Mouse (Mus musculus) fibroblast of lung, adult 2 months (primary cell): ENCODE results near the gene Usp12.
A peak's percentile ranks its signal among the peaks of the same experiment; 100 is the strongest.
"Not testable (repeated sequence)": the region's sequence is repeated elsewhere in the genome, so short reads cannot be mapped to it uniquely, and the experiment has no call there.

Experiments
- DNase-seq: peaks from one replicate; pipeline ENCODE4 v3.0.0-alpha.2; 2011; ENCODE audit warnings: low read depth

Gene Usp12

DNA sequence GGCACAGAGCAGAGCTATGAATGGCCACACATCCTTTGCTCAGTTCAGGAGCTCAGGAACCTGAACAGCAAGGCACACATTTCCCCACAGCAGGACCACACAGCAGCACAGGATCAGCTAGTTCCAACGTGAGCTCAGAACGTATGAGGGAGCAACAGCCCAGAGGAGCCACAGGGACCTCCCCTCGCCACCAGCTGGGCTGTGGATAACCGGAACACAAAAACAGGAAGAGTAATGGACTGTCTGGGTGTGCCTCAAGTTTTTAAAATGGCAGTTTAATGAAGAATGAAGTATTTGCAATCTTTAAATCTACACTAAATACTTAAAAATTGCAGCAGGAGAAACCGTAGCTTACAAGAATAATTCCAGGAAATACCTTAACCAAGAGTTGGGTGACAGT, 44.9 kb downstream of the Usp12 start:
- DNase-seq, result no peak

DNA sequence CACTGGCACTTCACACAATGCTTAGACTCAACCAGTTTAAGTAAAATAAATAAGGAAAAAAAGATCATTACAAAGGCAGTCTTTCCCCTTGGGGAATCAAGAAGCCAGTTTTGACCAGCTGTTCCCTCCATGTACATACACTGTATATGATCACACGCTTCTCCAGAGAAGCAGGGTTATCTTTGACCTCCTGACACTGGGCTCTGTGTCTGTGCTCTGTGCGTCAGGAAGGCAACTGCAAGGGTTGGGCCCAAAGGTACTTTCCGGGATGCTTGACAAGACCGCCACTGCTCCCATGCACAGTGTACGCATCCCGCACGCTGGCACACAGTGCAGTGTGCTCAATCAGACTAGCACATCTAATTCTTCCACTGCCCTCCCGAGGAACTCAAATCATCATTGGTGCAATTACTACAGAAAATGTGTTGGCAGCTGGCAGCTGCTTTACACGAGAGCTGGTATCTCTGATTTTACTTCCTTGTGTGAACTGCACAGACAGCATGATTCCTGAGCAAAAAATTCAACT, 57.8 kb downstream of the Usp12 start:
- DNase-seq, result no peak

GRCm38 (mm10) chr5:146736348-146736747, 58.5 kb downstream of the Usp12 start:
- no peak for DNase-seq

DNA sequence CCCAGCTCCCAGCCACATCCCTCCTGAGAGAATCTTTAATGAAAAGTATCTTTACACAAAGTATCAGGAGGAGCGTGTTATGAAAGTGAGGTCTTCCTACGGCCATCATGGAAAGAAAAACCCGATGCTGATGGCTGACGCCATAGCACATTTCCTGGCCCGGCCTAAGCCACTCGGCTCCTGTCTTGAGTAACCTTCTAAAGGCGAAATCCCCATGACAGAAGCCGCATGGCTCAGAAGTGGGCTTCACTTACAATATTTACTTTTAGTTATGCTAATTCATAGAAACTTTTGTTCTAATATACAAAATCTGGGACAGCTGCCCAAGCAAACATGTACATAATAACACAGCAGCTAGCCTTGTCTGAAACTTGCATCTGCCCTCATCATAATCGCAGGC, 59.8 kb downstream of the Usp12 start:
- not testable (repeated sequence) for DNase-seq

DNA sequence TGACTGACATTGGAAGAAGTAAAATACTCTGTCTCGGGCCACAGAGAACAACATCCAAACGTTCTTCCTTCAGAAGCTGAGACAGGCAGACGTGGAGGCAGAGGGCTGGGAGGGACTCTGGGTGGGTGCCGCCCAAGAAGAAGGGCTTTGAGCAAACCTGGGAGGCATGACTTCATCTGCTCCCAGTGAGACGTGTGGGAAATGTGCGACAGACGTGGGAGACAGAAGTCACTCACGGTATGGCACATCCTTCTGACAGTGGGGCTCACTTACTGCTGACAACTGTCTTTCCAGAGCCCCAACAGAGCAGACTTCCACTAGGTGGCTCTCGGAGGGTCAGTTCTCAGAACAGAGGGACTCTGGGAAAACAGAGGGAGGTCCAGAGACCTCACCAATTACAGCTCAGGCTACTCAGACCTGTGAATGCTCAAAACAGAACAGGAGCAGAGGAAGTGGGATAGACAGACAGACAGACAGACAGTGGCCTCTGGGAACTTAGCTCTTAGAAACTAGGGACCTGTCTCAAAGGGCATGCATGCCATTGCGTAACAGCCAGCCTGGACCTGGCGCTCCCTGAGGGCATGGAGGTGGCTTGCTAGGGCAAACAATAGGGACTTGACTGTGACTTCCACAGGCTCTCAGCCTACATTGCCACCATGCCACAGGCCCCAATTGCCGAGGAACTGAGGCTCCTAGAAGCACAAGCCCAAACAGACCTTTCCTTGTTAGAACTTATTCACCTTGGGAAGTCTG, 60.7 kb downstream of the Usp12 start:
- DNase-seq, result no peak

DNA sequence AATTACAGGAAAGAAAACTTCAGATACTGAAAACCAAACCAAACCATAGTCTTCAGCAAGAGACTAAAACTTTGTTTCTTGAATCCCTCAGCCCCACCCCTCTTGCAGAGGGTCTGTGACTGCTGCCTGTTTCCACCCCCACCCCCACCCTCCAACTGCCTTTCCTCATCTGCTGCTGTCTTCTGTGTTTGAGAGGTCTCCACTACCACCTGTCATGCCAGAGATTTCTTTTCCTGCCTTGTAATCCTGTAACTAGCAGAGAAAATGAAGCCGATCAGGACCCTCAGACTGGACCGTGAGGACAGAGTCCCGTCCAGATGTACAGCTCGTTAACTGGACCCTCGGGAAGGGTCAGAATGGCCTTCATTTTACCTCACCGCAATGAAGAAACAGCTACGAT, 61.4 kb downstream of the Usp12 start:
- DNase-seq, result no peak

DNA sequence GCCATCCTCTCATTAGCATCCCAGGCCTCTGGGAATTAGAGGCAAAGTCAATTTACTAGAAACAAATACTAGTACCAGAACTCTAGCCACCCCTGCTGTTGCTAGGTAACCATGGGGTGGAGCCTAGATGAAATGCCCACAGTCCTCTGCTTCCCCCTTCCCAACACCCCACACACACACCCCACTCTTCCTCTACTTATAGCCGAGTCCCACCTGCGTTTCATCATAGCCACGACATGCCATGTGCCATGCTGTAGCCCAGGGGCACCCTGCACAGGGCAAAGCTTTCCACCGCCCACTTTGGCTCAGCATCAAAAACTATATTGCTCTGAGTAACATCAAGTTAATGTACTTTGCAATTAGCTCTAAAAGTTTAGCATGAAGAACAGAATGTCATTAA, 67.8 kb downstream of the Usp12 start:
- no peak for DNase-seq

- DNase-seq, result no peak
Measured at GRCm38 (mm10) chr5:146724956-146725355, 69.8 kb downstream of the Usp12 start.

- no peak for DNase-seq
Measured at GRCm38 (mm10) chr5:146723452-146723851, 71.4 kb downstream of the Usp12 start.

GRCm38 (mm10) chr5:146722226-146722625, 72.6 kb downstream of the Usp12 start:
- no peak for DNase-seq

DNA sequence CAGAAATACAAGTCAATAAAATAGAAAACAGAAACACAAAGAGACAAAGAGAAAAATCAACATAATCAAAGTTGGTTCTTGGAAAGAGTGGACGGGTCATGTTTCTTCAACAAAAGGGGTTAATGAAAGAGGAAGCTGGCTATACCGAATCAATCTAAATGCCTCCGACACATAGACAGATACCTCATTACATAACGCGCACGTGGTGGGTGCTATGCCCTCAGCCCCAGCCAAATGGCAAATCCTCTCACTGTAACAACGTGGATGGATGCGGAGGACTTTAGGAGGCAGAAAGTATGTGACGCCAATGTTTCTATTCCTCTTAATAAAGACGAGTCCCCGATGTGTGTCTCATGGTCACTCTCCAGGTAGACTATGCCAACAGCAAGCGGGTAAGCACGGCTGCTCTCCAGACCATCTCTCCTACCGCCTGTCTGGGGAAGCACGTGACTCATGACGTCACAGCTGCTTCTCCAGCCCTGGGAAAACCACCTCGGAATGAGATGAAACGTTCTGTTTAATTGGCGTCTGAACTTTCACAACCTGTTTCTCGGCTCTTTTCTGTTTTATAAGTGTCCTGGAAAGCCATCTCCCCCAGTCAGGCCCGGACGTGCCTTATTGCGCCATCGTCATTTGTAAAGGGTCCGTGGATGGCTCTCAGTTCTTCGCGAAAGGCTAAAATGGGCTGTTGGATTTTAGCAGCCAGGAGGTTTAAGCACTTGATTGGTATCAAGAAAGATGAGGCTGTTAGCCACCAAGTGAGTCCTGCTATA, 75.0 kb downstream of the Usp12 start:
- no peak for DNase-seq

- DNase-seq, result no peak
Measured at GRCm38 (mm10) chr5:146713836-146714235, 81.0 kb downstream of the Usp12 start.

GRCm38 (mm10) chr5:146713088-146713487, 81.7 kb downstream of the Usp12 start:
- DNase-seq, result no peak

DNA sequence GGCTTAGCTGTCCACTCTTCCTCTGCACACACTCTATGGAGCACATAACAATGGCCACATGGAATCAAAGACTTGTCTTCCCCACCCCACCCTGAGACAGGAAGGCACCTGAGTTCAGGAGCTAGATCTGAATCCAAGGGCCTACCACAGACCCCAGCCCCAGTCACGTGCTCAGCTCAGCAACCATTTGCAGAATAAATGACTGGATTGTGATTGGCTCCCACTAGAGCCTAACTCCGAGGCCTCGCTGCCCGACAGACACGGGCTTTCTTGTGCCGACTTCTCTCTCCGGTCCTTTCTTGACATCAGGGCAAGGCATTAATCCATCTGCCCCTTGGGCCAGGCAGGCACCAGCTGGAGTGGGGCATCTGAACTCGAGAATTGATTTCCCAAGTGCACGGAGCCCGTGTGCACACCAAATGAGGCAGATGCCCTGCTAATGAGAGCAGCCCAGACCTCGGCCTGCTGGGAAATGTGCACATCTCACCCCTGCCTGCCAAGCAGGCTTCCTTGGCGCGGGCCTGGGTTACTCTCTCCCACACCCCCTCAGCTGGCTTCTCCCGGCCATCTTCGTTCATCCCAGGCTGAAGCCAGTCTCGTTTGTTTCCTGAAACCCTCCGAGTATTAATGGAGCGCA, 82.4 kb downstream of the Usp12 start:
- DNase-seq, result no peak

GRCm38 (mm10) chr5:146709361-146709760, 85.4 kb downstream of the Usp12 start:
- no peak for DNase-seq

GRCm38 (mm10) chr5:146705815-146706408, 88.9 kb downstream of the Usp12 start:
- peak; percentile 70 for DNase-seq

DNA sequence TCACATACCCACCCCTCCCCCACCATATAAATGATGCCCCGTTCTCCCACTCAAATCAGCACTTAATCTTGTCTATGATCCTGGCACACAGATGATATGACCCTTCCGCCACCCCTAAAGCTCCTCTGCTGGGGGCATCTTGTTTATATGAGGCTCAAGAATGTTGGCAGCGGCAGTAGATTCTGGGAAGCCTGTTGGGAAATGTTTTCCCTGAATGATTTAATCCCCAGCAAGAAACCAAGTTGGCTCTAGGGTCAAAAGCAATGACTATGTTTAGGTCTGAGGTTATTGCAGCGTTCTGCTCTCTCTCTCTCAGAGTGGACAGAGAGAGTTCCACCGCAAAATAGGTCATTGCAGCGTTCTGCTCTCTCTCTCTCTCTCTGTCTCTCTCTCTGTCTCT, 89.4 kb downstream of the Usp12 start:
- DNase-seq, result no peak

DNA sequence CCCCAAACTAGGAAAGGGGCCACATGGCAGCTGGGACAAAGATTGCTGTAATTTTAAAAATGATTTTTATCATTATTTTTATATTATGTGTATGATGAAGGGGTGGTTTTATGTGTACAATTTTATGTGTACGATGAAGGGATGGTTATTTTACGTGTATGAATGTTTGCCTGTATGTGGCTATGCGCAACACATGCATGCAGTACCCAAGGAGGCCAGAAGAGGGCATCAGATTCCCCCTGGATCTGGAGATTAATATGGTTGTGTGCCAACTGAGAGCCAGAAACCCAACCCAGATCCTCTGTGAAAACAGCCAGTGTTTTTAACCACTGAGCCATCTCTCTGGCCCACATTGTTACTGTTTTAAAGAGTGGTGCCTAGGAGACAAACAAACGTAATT, 90.6 kb downstream of the Usp12 start:
- no peak for DNase-seq

- DNase-seq, result no peak
Measured at GRCm38 (mm10) chr5:146703710-146704121, 91.1 kb downstream of the Usp12 start.

GRCm38 (mm10) chr5:146700099-146700498, 94.7 kb downstream of the Usp12 start:
- DNase-seq, result no peak

- DNase-seq, result no peak
Measured at GRCm38 (mm10) chr5:146699433-146700019, 95.3 kb downstream of the Usp12 start.

GRCm38 (mm10) chr5:146695543-146695942, 99.3 kb downstream of the Usp12 start:
- no peak for DNase-seq
